Mouse (Mus musculus) heart, embryonic 13.5 days (tissue): Measurements from ENCODE around the gene Kif6. TPM values are rescaled to one million over a fixed set of nuclear protein-coding genes. Genes with fewer than 3 reads are reported as not detected.

Experiments
- ATAC-seq: fragments of 200-750 bp; cut with Nextera tagmentation; 2 replicates; pipeline ENCODE4 v1.8.0; 2017; ENCODE audit warnings: moderate TSS enrichment; ENCODE audit not compliant: insufficient number of reproducible peaks, low FRiP score, low TSS enrichment; ENCODE audit errors: extremely low read depth
- H3K27ac ChIP-seq: fragments of 300-500 bp; sonication (generic); replicated peaks from 2 replicates; pipeline ENCODE4 v1.5.1; 2015; ENCODE audit warnings: moderate library complexity, mild to moderate bottlenecking, inconsistent platforms
- H3K27me3 ChIP-seq: fragments of 300-500 bp; sonication (generic); replicated peaks from 2 replicates; pipeline ENCODE4 v1.6.1; 2015; ENCODE audit warnings: mild to moderate bottlenecking, inconsistent platforms
- H3K36me3 ChIP-seq: fragments of 300-500 bp; sonication (generic); 2 replicates; pipeline ENCODE4 v1.6.1; 2015; ENCODE audit warnings: mild to moderate bottlenecking, inconsistent platforms
- H3K4me1 ChIP-seq: fragments of 300-500 bp; sonication (generic); 2 replicates; pipeline ENCODE4 v1.6.1; 2015; ENCODE audit warnings: inconsistent platforms
- H3K4me2 ChIP-seq: fragments of 300-500 bp; sonication (generic); 2 replicates; pipeline ENCODE4 v1.6.1; 2015; ENCODE audit warnings: inconsistent platforms, mild to moderate bottlenecking, moderate library complexity
- H3K4me3 ChIP-seq: fragments of 300-500 bp; sonication (generic); 2 replicates; pipeline ENCODE4 v1.5.1; 2015; ENCODE audit warnings: moderate library complexity, mild to moderate bottlenecking, inconsistent platforms
- H3K9ac ChIP-seq: fragments of 300-500 bp; sonication (generic); 2 replicates; pipeline ENCODE4 v1.6.1; 2015; ENCODE audit warnings: inconsistent platforms, mild to moderate bottlenecking, moderate library complexity
- H3K9me3 ChIP-seq: fragments of 300-500 bp; sonication (generic); 2 replicates; pipeline ENCODE4 v1.6.1; 2016; ENCODE audit warnings: inconsistent platforms
- WGBS: fragments of 180-500 bp; shearing (Covaris S2); methylation state at CpG from one replicate; pipeline ENCODE4 v1.1.7; 2015; ENCODE audit warnings: mixed read lengths; 5-methylcytosine and 5-hydroxymethylcytosine counted together
- polyA plus RNA-seq: library from polyadenylated mRNA; unstranded; fragments of >200 nt; fragmentation: Nextera tagmentation; extraction: Ambion mirVana; gene quantifications from 2 replicates; pipeline ENCODE4 v1.2.1, GENCODE M21; 2015

Gene Kif6
- polyA plus RNA-seq, 1 experiment from 2014 or later: 1.2 TPM

GRCm38 (mm10) chr17:49628875-49629274 is 13.9 kb downstream of the Kif6 start:
- WGBS: 88% methylated on average over 8 of the region's 8 CpGs
- H3K36me3 ChIP-seq: no peaks in the 10 kb centered on the region
- no peak overlapping the region for H3K4me2 ChIP-seq
- H3K4me1 ChIP-seq: peaks cover 37% of the 10 kb centered on the region
- H3K9ac ChIP-seq: no peak overlapping the region
- peaks cover 3% of the 10 kb centered on the region; the same call in 1 of the 2 replicates for H3K9me3 ChIP-seq
- H3K4me3 ChIP-seq: no peak overlapping the region
- no peak overlapping the region for H3K27ac ChIP-seq
- no peak for ATAC-seq
- no peaks in the 10 kb centered on the region for H3K27me3 ChIP-seq

- no peak overlapping the region for H3K27ac ChIP-seq
- H3K4me1 ChIP-seq: no peaks in the 10 kb centered on the region
- H3K4me2 ChIP-seq: no peak overlapping the region
- no peaks in the 10 kb centered on the region for H3K36me3 ChIP-seq
- H3K4me3 ChIP-seq: no peak overlapping the region
- no peaks in the 10 kb centered on the region for H3K27me3 ChIP-seq
- no peak for ATAC-seq
- H3K9me3 ChIP-seq: peaks cover 3% of the 10 kb centered on the region; the same call in 1 of the 2 replicates
- H3K9ac ChIP-seq: peak overlapping the region; percentile 47; the same call in 1 of the 2 replicates
- WGBS: 35% methylated on average over 8 of the region's 8 CpGs
Observed at GRCm38 (mm10) chr17:49633041-49633440, 18.1 kb downstream of the Kif6 start.

DNA sequence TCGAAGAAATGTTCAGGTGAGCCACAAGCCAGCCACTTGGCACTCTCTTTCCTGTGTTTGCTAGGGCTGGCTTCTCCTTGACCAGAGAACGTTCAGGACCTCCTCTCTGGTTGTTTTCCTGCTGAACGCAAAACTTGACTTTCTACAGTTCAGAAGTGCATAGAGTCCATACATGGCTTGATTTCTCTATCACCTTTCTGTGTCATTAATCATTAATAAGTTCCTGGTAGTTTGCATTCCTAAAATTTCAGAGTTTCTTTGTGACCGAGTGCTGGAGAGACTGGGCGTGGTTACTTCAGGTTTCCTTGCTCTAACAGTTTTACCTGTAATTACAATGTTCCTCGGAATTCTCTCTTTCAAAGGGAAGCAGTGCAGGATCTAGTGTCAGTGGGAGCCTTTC is 27.0 kb downstream of the Kif6 start:
- Histone ChIP-seq H3K27me3 (no peaks in the 10 kb centered on the region), H3K9me3 (no peaks in the 10 kb centered on the region), H3K4me1 (peaks cover 13% of the 10 kb centered on the region; the same call in 1 of the 2 replicates), H3K4me3 (no peak overlapping the region), H3K27ac (0 out of 2 replicates have a peak overlapping the region, but pooled peaks have one; percentile 8), H3K4me2 (no peak overlapping the region), H3K9ac (no peak overlapping the region), H3K36me3 (no peaks in the 10 kb centered on the region)
- ATAC-seq: no peak
- 78% methylated on average over 6 of the region's 6 CpGs for WGBS

- no peaks in the 10 kb centered on the region for H3K27me3 ChIP-seq
- no peaks in the 10 kb centered on the region for H3K36me3 ChIP-seq
- no peak for ATAC-seq
- no peak overlapping the region for H3K9ac ChIP-seq
- H3K4me2 ChIP-seq: no peak overlapping the region
- 0 out of 2 replicates have a peak overlapping the region, but pooled peaks have one; percentile 8 for H3K27ac ChIP-seq
- H3K4me1 ChIP-seq: peaks cover 13% of the 10 kb centered on the region; the same call in 1 of the 2 replicates
- H3K9me3 ChIP-seq: no peaks in the 10 kb centered on the region
- 61% methylated on average over 8 of the region's 8 CpGs for WGBS
- H3K4me3 ChIP-seq: no peak overlapping the region
Observed at GRCm38 (mm10) chr17:49642336-49642735, 27.4 kb downstream of the Kif6 start.

GRCm38 (mm10) chr17:49642889-49643490 is 28.1 kb downstream of the Kif6 start:
- no peaks in the 10 kb centered on the region for H3K36me3 ChIP-seq
- no peak for ATAC-seq
- peaks cover 13% of the 10 kb centered on the region; the same call in 1 of the 2 replicates for H3K4me1 ChIP-seq
- no peak overlapping the region for H3K9ac ChIP-seq
- WGBS: 80% methylated on average over 11 of the region's 11 CpGs
- no peak overlapping the region for H3K4me2 ChIP-seq
- no peak overlapping the region for H3K4me3 ChIP-seq
- H3K9me3 ChIP-seq: no peaks in the 10 kb centered on the region
- H3K27me3 ChIP-seq: no peaks in the 10 kb centered on the region
- no peak overlapping the region for H3K27ac ChIP-seq

DNA sequence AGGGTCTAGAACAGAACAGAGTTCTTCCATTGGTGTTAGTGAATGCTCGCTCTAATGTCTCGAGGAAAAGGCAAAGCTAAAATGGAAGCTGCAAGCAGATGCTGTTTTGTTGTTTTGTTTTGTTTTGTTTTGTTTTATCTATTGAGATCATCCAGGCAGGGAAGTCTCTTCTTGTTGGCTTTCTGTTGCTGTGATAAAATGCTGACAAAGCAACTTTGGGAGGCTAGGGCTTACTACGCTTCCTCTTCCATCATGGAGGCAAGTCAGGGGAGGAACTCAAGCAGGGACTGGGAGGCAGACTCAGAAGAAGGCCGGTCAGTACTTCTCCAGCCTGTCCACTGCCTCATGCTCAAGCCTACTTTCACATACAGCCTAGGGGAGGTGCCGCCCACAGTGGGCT is 31.3 kb downstream of the Kif6 start:
- H3K27me3 ChIP-seq: no peaks in the 10 kb centered on the region
- no peaks in the 10 kb centered on the region for H3K36me3 ChIP-seq
- ATAC-seq: no peak
- H3K4me2 ChIP-seq: no peak overlapping the region
- no peak overlapping the region for H3K27ac ChIP-seq
- no peak overlapping the region for H3K4me3 ChIP-seq
- H3K4me1 ChIP-seq: peaks cover 8% of the 10 kb centered on the region; the same call in 1 of the 2 replicates
- 88% methylated on average over 5 of the region's 5 CpGs for WGBS
- no peak overlapping the region for H3K9ac ChIP-seq
- H3K9me3 ChIP-seq: peaks cover 6% of the 10 kb centered on the region; the same call in 1 of the 2 replicates

DNA sequence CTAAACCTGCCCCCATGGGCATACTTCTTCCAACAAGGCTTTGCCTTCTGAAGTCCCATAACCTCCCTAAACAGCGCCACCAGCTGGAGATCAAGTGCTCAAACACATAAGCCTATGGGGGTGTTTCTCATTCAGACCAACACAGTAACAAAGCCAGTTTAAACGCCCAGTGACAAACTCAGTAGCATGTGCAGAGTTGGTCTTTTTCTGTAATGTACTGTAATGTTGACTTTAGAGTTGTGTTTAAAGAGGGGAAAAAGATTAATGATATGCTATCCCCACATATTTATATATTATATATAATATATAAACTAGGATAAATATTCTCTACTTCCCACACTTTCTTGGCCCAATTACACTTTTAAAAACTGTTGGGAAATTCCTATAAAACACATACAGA is 34.0 kb downstream of the Kif6 start:
- Histone ChIP-seq H3K9me3 (peaks cover 6% of the 10 kb centered on the region; the same call in 1 of the 2 replicates), H3K36me3 (no peaks in the 10 kb centered on the region), H3K27me3 (no peaks in the 10 kb centered on the region), H3K4me1 (no peaks in the 10 kb centered on the region), H3K27ac (no peak overlapping the region), H3K4me2 (no peak overlapping the region), H3K4me3 (no peak overlapping the region), H3K9ac (no peak overlapping the region)
- no peak for ATAC-seq
- WGBS: 65% methylated on average over 2 of the region's 2 CpGs

- H3K9ac ChIP-seq: no peak overlapping the region
- peaks cover 6% of the 10 kb centered on the region; the same call in 1 of the 2 replicates for H3K9me3 ChIP-seq
- H3K27me3 ChIP-seq: no peaks in the 10 kb centered on the region
- ATAC-seq: no peak
- no peak overlapping the region for H3K27ac ChIP-seq
- no peaks in the 10 kb centered on the region for H3K4me1 ChIP-seq
- H3K4me3 ChIP-seq: no peak overlapping the region
- 77% methylated on average over 7 of the region's 7 CpGs for WGBS
- no peak overlapping the region for H3K4me2 ChIP-seq
- no peaks in the 10 kb centered on the region for H3K36me3 ChIP-seq
Observed at GRCm38 (mm10) chr17:49649394-49649793, 34.5 kb downstream of the Kif6 start.

DNA sequence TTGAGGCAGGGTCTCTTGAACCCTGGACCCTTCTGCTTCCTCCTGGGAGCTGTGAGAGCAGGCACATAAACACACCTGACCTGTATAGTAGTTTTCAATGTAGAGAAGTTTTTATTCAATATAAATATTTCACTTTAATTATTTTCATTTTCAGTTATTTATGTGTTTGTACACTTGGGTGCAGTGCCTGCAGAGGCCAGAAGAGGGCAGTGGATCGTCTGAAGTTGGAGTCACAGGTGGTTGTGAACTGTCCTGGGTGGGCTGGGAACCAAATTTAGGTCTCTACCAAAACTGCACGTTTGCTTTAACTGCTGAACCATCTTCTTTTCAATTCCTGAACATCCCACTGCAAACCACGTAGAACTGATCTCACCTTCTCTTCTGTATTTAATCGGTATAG is 35.4 kb downstream of the Kif6 start:
- H3K4me2 ChIP-seq: no peak overlapping the region
- H3K27me3 ChIP-seq: no peaks in the 10 kb centered on the region
- H3K27ac ChIP-seq: no peak overlapping the region
- ATAC-seq: no peak
- no peak overlapping the region for H3K9ac ChIP-seq
- no peaks in the 10 kb centered on the region for H3K4me1 ChIP-seq
- no peaks in the 10 kb centered on the region for H3K36me3 ChIP-seq
- no peak overlapping the region for H3K4me3 ChIP-seq
- peaks cover 6% of the 10 kb centered on the region; the same call in 1 of the 2 replicates for H3K9me3 ChIP-seq
- 79% methylated on average over 4 of the region's 4 CpGs for WGBS

- Histone ChIP-seq H3K36me3 (no peaks in the 10 kb centered on the region), H3K4me2 (no peak overlapping the region), H3K27me3 (no peaks in the 10 kb centered on the region), H3K27ac (no peak overlapping the region), H3K4me1 (no peaks in the 10 kb centered on the region), H3K9ac (no peak overlapping the region), H3K4me3 (no peak overlapping the region), H3K9me3 (peaks cover 6% of the 10 kb centered on the region; the same call in 1 of the 2 replicates)
- 56% methylated on average over 3 of the region's 3 CpGs for WGBS
- ATAC-seq: no peak
Observed at GRCm38 (mm10) chr17:49652357-49652756, 37.4 kb downstream of the Kif6 start.

GRCm38 (mm10) chr17:49652800-49653199 is 37.9 kb downstream of the Kif6 start:
- no peak overlapping the region for H3K4me2 ChIP-seq
- no peak for ATAC-seq
- no peaks in the 10 kb centered on the region for H3K4me1 ChIP-seq
- no peak overlapping the region for H3K9ac ChIP-seq
- no peak overlapping the region for H3K27ac ChIP-seq
- no peaks in the 10 kb centered on the region for H3K36me3 ChIP-seq
- H3K9me3 ChIP-seq: peaks cover 6% of the 10 kb centered on the region; the same call in 1 of the 2 replicates
- no peak overlapping the region for H3K4me3 ChIP-seq
- 73% methylated on average over 5 of the region's 5 CpGs for WGBS
- H3K27me3 ChIP-seq: no peaks in the 10 kb centered on the region

DNA sequence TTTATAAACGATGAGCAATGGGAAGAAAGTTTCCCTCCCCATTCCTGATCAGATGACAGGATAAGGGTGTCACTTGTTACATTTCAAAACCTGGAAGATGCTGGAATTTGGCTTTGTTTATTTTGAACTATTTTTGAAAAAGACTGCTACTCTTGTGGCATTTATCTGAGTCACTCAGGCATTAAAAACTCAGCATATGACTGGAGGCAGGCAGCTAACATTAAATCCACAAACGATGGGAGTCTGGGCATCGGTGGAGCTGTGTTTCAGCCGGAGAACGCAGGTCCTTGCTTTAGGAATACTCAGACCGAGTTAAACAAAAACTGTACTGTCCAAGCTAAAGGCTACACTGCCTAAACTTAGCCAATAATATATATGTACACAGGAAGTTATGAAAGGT is 46.7 kb downstream of the Kif6 start:
- no peaks in the 10 kb centered on the region for H3K9me3 ChIP-seq
- 61% methylated on average over 6 of the region's 6 CpGs for WGBS
- H3K4me1 ChIP-seq: no peaks in the 10 kb centered on the region

More for the DNA sequence above, 46.7 kb downstream of the Kif6 start:
- Histone ChIP-seq H3K36me3 (no peaks in the 10 kb centered on the region), H3K27ac (no peak overlapping the region), H3K4me2 (no peak overlapping the region), H3K4me3 (no peak overlapping the region), H3K27me3 (no peaks in the 10 kb centered on the region), H3K9ac (no peak overlapping the region)
- ATAC-seq: no peak
